Mouse (Mus musculus) spleen, adult 2 months (tissue): ENCODE results near the gene Lenep.

Experiments
- CTCF ChIP-seq: fragments of 200-500 bp; IDR thresholded peaks from 2 replicates; pipeline ENCODE4 v1.5.1; 2011; ENCODE audit warnings: mild to moderate bottlenecking, inconsistent platforms; ENCODE audit not compliant: insufficient read depth, insufficient read length, insufficient replicate concordance; ENCODE audit errors: extremely low read depth
- POLR2A ChIP-seq: fragments of 200-500 bp; IDR thresholded peaks from 2 replicates; pipeline ENCODE4 v1.6.1; 2011; ENCODE audit warnings: low read depth, low read length, inconsistent platforms

DNA sequence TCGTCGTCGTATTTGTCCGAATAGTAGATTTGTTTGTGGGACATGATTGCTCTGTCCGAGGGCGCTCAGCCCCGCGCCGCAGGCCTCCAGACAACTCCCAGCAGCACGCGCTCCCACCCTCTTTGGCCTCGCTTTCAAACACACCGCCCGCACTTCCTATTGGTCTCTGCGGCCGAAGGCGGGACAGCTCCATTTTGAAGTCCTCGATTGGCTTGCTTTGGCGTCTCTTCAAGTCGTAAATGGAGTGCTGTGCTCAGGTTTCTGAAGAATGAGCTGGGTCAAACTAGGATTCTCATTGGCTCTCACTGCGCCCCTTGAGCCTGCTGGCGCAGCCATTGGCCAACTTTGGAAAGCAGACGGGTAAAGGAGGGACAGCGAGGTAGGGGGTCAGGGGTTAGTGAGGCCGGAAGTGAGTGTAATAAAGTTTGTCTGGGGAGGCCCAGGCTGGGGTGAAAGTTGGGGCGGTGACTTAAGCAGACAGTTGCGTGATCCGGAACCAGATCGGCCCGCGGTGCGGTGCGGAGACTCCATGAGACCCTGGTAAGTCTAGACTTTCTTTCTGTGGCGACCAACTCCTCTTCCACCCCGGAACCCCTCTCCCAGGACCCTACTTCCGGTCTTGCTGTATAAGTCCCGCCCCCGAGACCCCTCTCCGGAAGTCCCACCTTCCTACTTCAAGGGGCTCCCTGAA lies 15.7 kb upstream of the Lenep start, which contains the start of the genes Cks1b and Shc1:
- TF ChIP-seq CTCF, result no peak
- 0 out of 2 replicates have a peak, but pooled peaks have one; percentile 12 for TF ChIP-seq POLR2A
